8 mouse cellular contexts compared by ENCODE assay signal in genomic region chr19:8711949-8712869, GRCm38 (mm10). TPM values are rescaled to one million over a fixed set of nuclear protein-coding genes. Genes with fewer than 3 reads are reported as not detected.
DNase-seq lines count a peak whose midpoint lies in the region; ATAC-seq and TF ChIP-seq lines count a peak whose summit lies in the region.

No protein-coding gene starts in this region.

- peak overlapping the region; percentile 77 for H3K4me2 ChIP-seq in intestine, embryonic 15.5 days (replicated peaks)
- H3K4me2 ChIP-seq in midbrain, postnatal 0 days (ENCODE audit: low read depth, low read length, poor library complexity, severe bottlenecking): peak overlapping the region; percentile 49

- 64% methylated on average over 10 of the region's 10 CpGs for WGBS in embryonic facial prominence, embryonic 10.5 days
- WGBS in intestine, embryonic 15.5 days: 49% methylated on average over 10 of the region's 10 CpGs
- 68% methylated on average over 10 of the region's 10 CpGs for WGBS in midbrain, postnatal 0 days

- intact Hi-C loops in left cerebral cortex, adult 2 months (cut with DNase I): no loop called here
- intact Hi-C loops in left cerebral cortex, postnatal 10 days (cut with DNase I): no loop called here

- peak overlapping the region; percentile 93 for H3K27ac ChIP-seq in left cerebral cortex, adult 2 months
- H3K27ac ChIP-seq in embryonic facial prominence, embryonic 10.5 days (replicated peaks): peak overlapping the region; percentile 96
- H3K27ac ChIP-seq in intestine, embryonic 15.5 days: peak overlapping the region; percentile 95
- H3K27ac ChIP-seq in midbrain, postnatal 0 days (ENCODE audit: low read depth, low read length): peak overlapping the region; percentile 89

- no peak for DNase-seq in left cerebral cortex, adult 2 months (ENCODE audit: extremely low spot score in 1 of 2, low spot score in 2 of 2)
- no peak for DNase-seq in left cerebral cortex, postnatal 10 days (ENCODE audit: extremely low spot score in 1 of 2, low spot score in 2 of 2)
- no peak for DNase-seq in embryonic facial prominence, embryonic 10.5 days (ENCODE audit: low spot score)
- no peak for DNase-seq in midbrain, postnatal 0 days (ENCODE audit: low spot score)
- no peak for DNase-seq in right cerebral cortex, postnatal 10 days (ENCODE audit: low spot score in 2 of 2)
- DNase-seq in cerebellum, postnatal 10 days: no peak
- DNase-seq in cerebellum, adult 9-11 months: no peak

- H3K9ac ChIP-seq in intestine, embryonic 15.5 days: peak overlapping the region; percentile 92
- H3K9ac ChIP-seq in midbrain, postnatal 0 days (replicated peaks; ENCODE audit: low read length, poor library complexity, severe bottlenecking): peak overlapping the region; percentile 90

- TF ChIP-seq CTCF in left cerebral cortex, adult 2 months (IDR thresholded peaks at IDR 0.05): no peak
- no peak for TF ChIP-seq CTCF in midbrain, postnatal 0 days (IDR thresholded peaks at IDR 0.05)

- no peaks in the 10 kb centered on the region for H3K9me3 ChIP-seq in embryonic facial prominence, embryonic 10.5 days
- H3K9me3 ChIP-seq in intestine, embryonic 15.5 days: no peaks in the 10 kb centered on the region
- H3K9me3 ChIP-seq in midbrain, postnatal 0 days (ENCODE audit: low read length): no peaks in the 10 kb centered on the region

- ATAC-seq in intestine, embryonic 15.5 days: no peak
- ATAC-seq in midbrain, postnatal 0 days (ENCODE audit: low FRiP score): no peak

- peaks cover 52% of the 10 kb centered on the region for H3K36me3 ChIP-seq in embryonic facial prominence, embryonic 10.5 days (replicated peaks)
- H3K36me3 ChIP-seq in intestine, embryonic 15.5 days: peaks cover 29% of the 10 kb centered on the region
- peaks cover 32% of the 10 kb centered on the region for H3K36me3 ChIP-seq in midbrain, postnatal 0 days (ENCODE audit: insufficient read depth, low read length)

- peaks cover 34% of the 10 kb centered on the region for H3K4me1 ChIP-seq in embryonic facial prominence, embryonic 10.5 days
- H3K4me1 ChIP-seq in intestine, embryonic 15.5 days (replicated peaks): peaks cover 31% of the 10 kb centered on the region
- peaks cover 7% of the 10 kb centered on the region; the same call in 1 of the 2 replicates for H3K4me1 ChIP-seq in midbrain, postnatal 0 days (ENCODE audit: insufficient read depth, low read length)

- H3K27me3 ChIP-seq in embryonic facial prominence, embryonic 10.5 days (replicated peaks; ENCODE audit: low read depth, poor library complexity, severe bottlenecking): no peaks in the 10 kb centered on the region
- no peaks in the 10 kb centered on the region for H3K27me3 ChIP-seq in intestine, embryonic 15.5 days (replicated peaks)
- no peaks in the 10 kb centered on the region for H3K27me3 ChIP-seq in midbrain, postnatal 0 days (ENCODE audit: insufficient read depth, low read length)

- H3K4me3 ChIP-seq in left cerebral cortex, adult 2 months: peak overlapping the region; percentile 88
- peak overlapping the region; percentile 90 for H3K4me3 ChIP-seq in embryonic facial prominence, embryonic 10.5 days
- H3K4me3 ChIP-seq in intestine, embryonic 15.5 days (replicated peaks): peak overlapping the region; percentile 84
- H3K4me3 ChIP-seq in midbrain, postnatal 0 days (ENCODE audit: low read depth, low read length): peak overlapping the region; percentile 54

RNA-seq across cellular contexts. Expression of gene Slc3a2, which starts 11.0 kb away (rescaled TPM):
- total RNA-seq in left cerebral cortex, adult 2 months (2021): 100 to 1,000 TPM; 144 to 154 TPM
- total RNA-seq in left cerebral cortex, postnatal 10 days (2021): 100 to 1,000 TPM; 195 to 198 TPM
- polyA plus RNA-seq in embryonic facial prominence, embryonic 10.5 days (2016; fragmentation: Nextera tagmentation; extraction: Ambion mirVana): 125 and 127 TPM in 2 replicates
- polyA plus RNA-seq in intestine, embryonic 15.5 days (2015; fragmentation: Nextera tagmentation; extraction: Ambion mirVana): 161 and 163 TPM in 2 replicates
- 111 and 133 TPM in 2 replicates for total RNA-seq in midbrain, postnatal 0 days (2014; rRNA removed)
- polyA plus RNA-seq in midbrain, postnatal 0 days (2015; fragmentation: Nextera tagmentation; extraction: Ambion mirVana): 212 and 223 TPM in 2 replicates

RNA-seq across cellular contexts. Expression of gene Wdr74, which starts 23.4 kb away (rescaled TPM):
- 10 to 100 TPM; 48.5 to 53.1 TPM for total RNA-seq in left cerebral cortex, adult 2 months (2021)
- 10 to 100 TPM; 47.3 to 47.4 TPM for total RNA-seq in left cerebral cortex, postnatal 10 days (2021)
- 117 and 127 TPM in 2 replicates for polyA plus RNA-seq in embryonic facial prominence, embryonic 10.5 days (2016; fragmentation: Nextera tagmentation; extraction: Ambion mirVana)
- polyA plus RNA-seq in intestine, embryonic 15.5 days (2015; fragmentation: Nextera tagmentation; extraction: Ambion mirVana): 77.3 and 88.5 TPM in 2 replicates
- total RNA-seq in midbrain, postnatal 0 days (2014; rRNA removed): 50.9 and 65.7 TPM in 2 replicates
- polyA plus RNA-seq in midbrain, postnatal 0 days (2015; fragmentation: Nextera tagmentation; extraction: Ambion mirVana): 85.9 and 88.2 TPM in 2 replicates

RNA-seq across cellular contexts. Expression of gene 1700092M07Rik, which starts 28.3 kb away (rescaled TPM):
- total RNA-seq in left cerebral cortex, adult 2 months (2021): 1 to 10 TPM; 1.4 to 1.8 TPM
- 1 to 10 TPM; 1.3 to 2.2 TPM for total RNA-seq in left cerebral cortex, postnatal 10 days (2021)
- polyA plus RNA-seq in embryonic facial prominence, embryonic 10.5 days (2016; fragmentation: Nextera tagmentation; extraction: Ambion mirVana): 3.4 and 3.5 TPM in 2 replicates
- 1.8 TPM in 2 replicates for polyA plus RNA-seq in intestine, embryonic 15.5 days (2015; fragmentation: Nextera tagmentation; extraction: Ambion mirVana)
- total RNA-seq in midbrain, postnatal 0 days (2014; rRNA removed): not detected in 2 replicates
- 0.64 TPM in 1 of 2 replicates, not detected in the other for polyA plus RNA-seq in midbrain, postnatal 0 days (2015; fragmentation: Nextera tagmentation; extraction: Ambion mirVana)

RNA-seq across cellular contexts. Expression of gene Stx5a, which starts 29.0 kb away (rescaled TPM):
- total RNA-seq in left cerebral cortex, adult 2 months (2021): 10 to 100 TPM; 71.2 to 77.9 TPM
- 10 to 100 TPM; 68.1 to 69.0 TPM for total RNA-seq in left cerebral cortex, postnatal 10 days (2021)
- 97.0 and 108 TPM in 2 replicates for polyA plus RNA-seq in embryonic facial prominence, embryonic 10.5 days (2016; fragmentation: Nextera tagmentation; extraction: Ambion mirVana)
- polyA plus RNA-seq in intestine, embryonic 15.5 days (2015; fragmentation: Nextera tagmentation; extraction: Ambion mirVana): 119 and 121 TPM in 2 replicates
- 112 and 147 TPM in 2 replicates for total RNA-seq in midbrain, postnatal 0 days (2014; rRNA removed)
- polyA plus RNA-seq in midbrain, postnatal 0 days (2015; fragmentation: Nextera tagmentation; extraction: Ambion mirVana): 104 and 106 TPM in 2 replicates

RNA-seq across cellular contexts. Expression of gene Nxf1, which starts 44.7 kb away (rescaled TPM):
- total RNA-seq in left cerebral cortex, adult 2 months (2021): 10 to 100 TPM; 90.2 to 98.8 TPM
- 10 to 100 TPM; 72.7 to 76.2 TPM for total RNA-seq in left cerebral cortex, postnatal 10 days (2021)
- 254 and 269 TPM in 2 replicates for polyA plus RNA-seq in embryonic facial prominence, embryonic 10.5 days (2016; fragmentation: Nextera tagmentation; extraction: Ambion mirVana)
- polyA plus RNA-seq in intestine, embryonic 15.5 days (2015; fragmentation: Nextera tagmentation; extraction: Ambion mirVana): 143 and 146 TPM in 2 replicates
- 67.4 and 75.6 TPM in 2 replicates for total RNA-seq in midbrain, postnatal 0 days (2014; rRNA removed)
- 90.0 and 92.8 TPM in 2 replicates for polyA plus RNA-seq in midbrain, postnatal 0 days (2015; fragmentation: Nextera tagmentation; extraction: Ambion mirVana)
